Mouse (Mus musculus): ENCODE measurements around the gene Ankrd33.

DNA sequence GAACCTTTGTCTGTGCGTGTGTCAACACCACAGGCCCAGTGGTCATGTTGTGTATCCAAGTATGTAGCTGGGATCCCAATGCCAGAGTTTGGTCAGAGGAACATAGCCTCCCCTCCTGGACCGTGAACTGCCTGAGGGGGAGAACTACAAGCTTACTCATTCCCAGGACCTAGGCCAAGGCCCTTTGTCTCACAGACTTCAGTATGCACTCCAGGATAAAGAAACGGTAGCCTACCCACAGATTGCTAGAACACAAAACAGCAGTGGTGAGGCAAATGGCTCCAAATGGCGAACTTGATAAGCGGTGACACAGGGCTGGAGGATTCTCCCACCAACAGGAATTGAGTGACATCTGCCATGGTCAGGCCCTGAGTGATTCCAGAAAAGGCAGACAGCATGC is 48.3 kb downstream of the Ankrd33 start:
- TF ChIP-seq POLR2A (IDR thresholded peaks at IDR 0.05; ENCODE audit: borderline replicate concordance, control insufficient read depth, low read depth, low read length) (no peak), CTCF (IDR thresholded peaks at IDR 0.05; ENCODE audit: control insufficient read depth, insufficient read depth, low read length) (no peak)
